Mouse (Mus musculus): Measurements from ENCODE around the gene Yeats2.

Yeats2 gene

DNA sequence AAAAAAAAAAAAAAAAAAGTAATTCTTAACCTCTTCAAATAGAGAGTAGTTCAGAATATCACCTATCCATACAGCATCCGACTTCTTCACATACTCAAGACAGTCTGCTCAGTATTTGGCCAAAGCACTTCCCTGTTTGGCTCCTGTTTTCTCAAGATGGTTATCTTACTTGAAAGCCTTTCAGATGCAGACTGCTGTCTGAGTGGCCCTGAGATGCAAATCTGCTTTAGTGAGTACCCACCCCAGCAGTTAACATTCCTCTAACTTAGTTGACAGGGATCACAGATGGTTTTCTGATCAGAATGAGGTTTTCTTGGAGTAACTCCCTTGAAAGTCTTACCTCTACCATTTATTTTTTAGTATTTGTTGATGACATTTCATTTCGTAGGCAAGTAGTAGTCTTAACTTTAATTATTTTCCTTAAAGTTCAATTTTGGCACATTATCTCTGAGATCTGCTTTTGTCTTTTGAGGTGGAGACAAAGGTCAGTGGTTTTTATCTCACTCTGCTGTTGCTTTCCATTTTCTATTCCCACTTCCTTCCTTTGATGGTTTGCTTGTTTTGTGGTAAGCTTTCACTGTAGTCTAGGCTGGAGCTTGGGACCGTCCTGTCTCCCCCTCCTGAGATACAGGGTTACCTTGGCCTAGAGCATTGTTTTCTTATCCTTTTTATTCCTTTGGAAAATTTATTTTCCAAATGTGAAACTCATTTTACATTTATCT lies 50.5 kb downstream of the Yeats2 start:
- DNase-seq (ENCODE audit: low read depth): peak; percentile 90

DNA sequence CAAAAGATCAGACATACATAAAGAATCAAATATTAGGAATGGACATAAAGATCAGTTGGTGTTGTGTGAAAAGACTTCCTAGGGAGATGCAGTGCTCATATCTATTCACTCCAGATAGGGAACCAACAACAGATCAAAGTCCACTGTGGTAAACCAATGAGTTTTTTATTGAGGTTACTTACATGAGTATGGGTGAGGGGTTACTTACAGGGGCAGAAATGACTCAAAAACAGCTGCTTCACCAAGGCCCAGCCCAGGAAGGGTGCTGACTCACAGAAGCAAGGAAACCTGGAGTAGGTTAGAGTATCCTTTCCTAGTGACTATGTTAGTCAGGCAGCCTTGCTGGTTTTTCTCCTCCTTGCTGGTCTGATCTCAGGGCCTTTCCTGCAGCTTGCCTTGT lies 51.2 kb downstream of the Yeats2 start:
- peak; percentile 98 for DNase-seq (ENCODE audit: low read depth)

- DNase-seq (ENCODE audit: low read depth): peak; percentile 67
Measured at GRCm38 (mm10) chr16:20195546-20195945, 54.7 kb downstream of the Yeats2 start.

DNA sequence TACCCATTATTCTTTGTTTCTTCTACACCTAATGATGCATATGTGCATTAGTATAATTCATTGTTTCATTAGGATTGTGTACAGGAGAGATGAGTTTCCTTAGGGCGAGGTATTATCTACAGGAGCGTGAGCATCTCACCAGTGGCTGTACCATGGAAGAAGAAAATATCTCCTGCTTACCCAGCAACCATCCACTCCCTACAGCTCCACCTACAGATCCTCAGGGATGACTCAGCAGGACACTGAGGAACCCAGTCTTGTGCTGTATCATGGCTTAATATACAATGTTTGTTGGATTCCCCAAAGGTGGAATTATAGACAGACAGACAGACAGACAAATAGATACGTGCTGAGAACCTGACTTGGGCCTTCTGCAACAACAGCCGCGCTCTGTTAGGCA lies 56.1 kb downstream of the Yeats2 start:
- DNase-seq (ENCODE audit: low read depth): no peak

DNA sequence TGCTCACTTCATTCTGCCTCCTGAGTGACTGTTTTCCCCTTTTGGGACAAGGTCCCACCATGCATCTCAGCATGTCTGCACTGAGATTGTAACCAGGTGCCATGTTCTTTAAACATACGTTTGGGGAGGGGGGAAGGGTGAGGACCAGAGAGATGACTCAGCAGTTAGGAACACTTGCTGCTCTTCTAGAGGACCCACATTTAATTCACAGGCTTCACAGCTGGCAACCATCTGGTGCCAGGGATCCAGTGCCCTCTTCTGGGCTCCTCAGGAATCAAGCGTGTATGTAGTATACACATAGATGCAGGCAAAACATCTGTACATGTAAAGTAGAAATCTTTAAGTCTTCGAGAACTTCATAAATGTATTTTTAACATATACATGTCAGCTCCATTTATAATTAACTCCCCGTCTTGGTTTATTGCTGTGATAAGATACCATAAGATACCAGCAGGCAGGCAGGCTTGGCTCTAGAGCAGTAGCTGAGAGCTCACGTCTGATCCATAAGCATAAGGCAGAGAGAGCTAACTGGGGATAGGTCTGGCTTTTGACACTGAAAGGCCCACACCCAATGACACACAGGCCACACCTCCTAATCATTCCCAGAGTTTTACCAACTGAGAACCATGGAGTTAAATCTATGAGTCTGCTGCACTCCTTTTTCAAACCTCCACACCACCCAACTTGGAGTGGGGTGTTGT lies 58.8 kb downstream of the Yeats2 start:
- peak; percentile 52 for DNase-seq (ENCODE audit: low read depth)

GRCm38 (mm10) chr16:20213591-20214226 lies 72.8 kb downstream of the Yeats2 start:
- peak; percentile 78 for DNase-seq (ENCODE audit: low read depth)

DNA sequence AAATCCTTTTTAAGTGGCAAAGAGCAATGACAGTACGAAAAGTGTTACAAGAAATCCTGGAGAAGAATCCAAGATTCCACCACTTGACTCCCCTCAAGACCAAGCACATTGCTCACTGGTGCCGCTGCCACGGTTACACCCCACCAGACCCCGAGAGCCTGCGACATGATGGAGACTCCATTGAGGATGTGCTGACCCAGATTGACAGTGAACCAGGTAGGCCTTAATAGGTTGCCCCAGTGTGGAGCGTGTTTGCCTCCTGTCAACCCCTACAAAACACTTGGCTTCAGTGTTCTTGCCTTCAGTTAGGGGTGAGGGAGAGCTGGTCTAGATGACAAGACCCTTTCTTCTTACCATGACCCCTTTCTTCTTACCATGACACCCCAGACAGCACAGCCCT lies 81.9 kb downstream of the Yeats2 start:
- no peak for DNase-seq (ENCODE audit: low read depth)

- DNase-seq (ENCODE audit: low read depth): no peak
Measured at GRCm38 (mm10) chr16:20226676-20227075, 85.8 kb downstream of the Yeats2 start.

DNA sequence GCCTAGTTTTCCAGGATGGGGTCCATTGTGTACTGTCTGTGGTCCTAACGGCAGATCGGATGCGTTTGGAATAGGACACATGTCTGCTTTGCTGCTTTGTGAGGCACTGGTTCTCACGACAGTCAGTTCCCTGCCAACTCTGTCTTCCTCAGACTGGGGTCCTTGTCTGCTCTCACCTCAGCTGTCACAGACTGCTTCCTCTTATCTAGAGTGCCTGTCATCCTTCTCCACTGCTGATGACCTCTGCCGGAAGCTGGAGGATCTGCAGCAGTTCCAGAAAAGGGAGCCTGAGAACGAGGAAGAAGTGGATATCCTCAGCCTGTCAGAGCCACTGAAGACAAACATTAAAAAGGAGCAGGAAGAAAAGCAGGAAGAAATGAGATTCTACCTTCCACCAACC lies 86.6 kb downstream of the Yeats2 start:
- no peak for DNase-seq (ENCODE audit: low read depth)

- no peak for DNase-seq (ENCODE audit: low read depth)
Measured at GRCm38 (mm10) chr16:20228167-20228566, 87.3 kb downstream of the Yeats2 start.

GRCm38 (mm10) chr16:20234406-20234805 lies 93.5 kb downstream of the Yeats2 start:
- DNase-seq (ENCODE audit: low read depth): no peak

DNA sequence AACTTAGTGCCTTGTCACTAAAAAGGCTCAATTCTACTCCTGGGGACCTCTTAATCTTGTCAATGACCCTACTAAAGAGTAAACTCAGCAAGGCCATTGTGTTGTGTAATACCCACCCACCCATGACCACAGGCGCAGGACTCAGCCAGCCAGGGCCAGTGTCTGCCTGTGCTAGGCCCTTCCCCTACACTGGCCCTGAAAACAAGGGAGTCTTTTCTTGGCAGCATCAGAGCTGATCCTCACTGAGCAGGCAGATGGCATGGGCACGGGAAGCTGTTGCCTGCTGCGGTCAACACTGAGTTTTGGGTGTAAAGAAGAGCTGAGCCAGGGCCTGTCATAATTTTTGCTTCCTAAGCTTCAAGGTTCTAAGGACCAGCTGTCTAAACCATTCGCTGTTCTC lies 96.6 kb downstream of the Yeats2 start:
- no peak for DNase-seq (ENCODE audit: low read depth)

DNA sequence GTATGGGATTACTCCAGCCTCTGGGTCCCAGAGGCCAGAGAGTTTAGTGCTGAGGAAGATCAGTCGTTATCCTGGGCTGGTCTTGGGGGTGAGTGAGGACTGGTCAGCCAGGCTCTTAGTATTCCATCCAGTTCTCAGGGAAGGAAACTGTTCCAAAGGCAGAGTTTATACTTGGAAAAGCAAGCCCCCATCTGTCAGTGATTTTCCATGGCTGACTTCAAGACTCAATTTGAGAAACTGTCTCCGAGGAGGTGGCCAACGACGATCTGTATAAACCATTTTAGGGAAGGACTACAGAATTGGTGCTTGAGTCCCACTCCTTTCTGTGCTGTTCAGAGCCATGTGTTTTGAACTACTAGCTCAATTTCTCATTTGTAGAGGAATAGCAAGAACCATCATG lies 97.8 kb downstream of the Yeats2 start:
- DNase-seq (ENCODE audit: low read depth): no peak

- DNase-seq (ENCODE audit: low read depth): no peak
Measured at GRCm38 (mm10) chr16:20240468-20241414, 99.9 kb downstream of the Yeats2 start, which contains the start of gene Map6d1. Gene Map6d1, minus strand, starts transcription at chr16:20241358.

DNA sequence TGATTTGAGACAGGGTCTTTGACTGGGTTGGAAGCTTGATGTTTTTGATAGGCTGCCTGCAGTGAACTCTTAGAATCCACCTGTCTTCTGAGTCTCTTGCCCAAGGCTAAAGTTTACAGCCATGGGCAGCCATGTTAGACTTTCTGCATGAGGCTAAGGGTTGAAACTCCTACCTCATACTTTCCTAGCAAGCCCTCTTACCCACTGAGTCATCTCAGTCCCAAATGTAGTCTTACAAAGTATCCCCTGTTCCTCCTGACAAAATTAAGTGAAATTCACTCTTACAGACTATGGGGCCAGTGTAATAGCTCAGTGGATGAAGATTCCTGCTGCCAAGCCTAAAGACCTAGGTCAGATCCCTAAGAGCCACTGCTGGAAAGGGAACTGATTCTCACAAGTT lies 106.2 kb downstream of the Yeats2 start:
- no peak for DNase-seq (ENCODE audit: low read depth)

DNA sequence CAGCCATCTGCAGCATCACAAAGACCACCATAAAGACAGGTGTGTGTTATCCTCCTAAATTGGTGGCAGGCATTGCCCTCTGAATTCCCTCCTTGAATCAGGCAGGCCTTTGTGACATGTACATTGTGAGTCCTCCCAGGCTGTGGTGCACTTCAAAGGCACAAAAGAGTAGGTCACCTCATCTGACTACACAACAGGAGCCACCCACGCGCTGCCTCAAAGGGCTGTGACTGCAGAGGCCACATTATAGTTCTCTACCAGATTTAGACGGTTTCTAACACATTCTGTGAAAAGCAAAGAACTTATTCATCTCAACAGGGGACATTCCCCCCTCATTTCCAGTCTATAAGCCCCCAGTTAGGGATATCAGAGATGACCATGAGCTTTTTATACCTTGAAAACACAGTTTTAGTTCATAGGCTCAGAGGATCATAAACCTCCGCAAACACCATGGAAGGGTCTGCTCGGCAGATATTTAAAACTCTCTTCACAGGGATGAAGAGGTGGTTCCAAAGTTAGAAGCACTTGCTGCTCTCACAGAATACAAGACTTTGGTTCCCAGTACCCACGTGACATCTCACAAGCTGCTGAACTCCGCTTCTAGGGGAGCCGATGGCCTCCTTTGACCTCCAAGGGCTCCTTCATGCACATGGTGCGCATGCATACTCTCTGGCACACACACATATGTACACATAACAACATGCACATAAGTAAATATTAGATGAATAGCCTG lies 107.7 kb downstream of the Yeats2 start:
- DNase-seq (ENCODE audit: low read depth): no peak

DNA sequence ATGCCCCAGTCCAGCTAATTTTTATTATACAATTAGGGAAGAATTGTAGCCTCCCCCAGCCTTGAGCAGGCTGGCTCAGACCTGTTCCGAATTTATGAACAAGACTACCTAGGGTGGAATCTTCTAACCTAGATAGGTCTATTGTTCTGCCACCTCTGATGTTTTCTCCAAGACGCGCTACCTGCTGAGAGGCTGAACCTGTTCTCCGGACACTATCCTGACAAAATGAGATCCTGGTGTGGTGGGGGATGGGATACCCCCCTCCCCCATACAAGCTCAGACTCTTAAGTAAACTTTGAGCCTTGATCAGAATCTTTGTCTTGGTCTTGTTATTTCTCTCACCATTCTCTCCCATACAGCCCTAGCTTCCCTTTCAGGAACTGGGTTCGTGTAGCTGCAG lies 117.1 kb downstream of the Yeats2 start:
- no peak for DNase-seq (ENCODE audit: low read depth)

GRCm38 (mm10) chr16:20265089-20265488 lies 124.2 kb downstream of the Yeats2 start:
- DNase-seq (ENCODE audit: low read depth): peak; percentile 54

DNA sequence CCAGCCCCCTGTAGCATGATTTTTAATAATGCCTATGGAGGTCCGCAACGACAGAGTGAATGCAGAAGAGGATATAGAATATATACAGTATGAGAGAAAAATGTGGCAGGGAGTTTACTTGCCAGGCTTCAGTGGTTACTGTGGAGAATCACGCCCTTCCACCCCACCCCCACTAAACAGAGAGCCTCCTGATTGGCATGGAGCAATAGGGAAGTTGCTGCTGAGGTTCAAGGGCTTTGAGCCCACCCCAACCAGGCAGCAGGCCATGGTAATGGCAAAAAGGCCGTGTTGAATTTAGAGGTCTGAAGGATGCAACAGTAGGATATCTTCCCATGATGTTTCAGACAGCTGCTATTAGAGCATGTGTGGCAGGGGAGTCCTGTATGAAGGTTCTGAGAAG lies 130.5 kb downstream of the Yeats2 start:
- DNase-seq (ENCODE audit: low read depth): no peak

- DNase-seq (ENCODE audit: low read depth): no peak
Measured at GRCm38 (mm10) chr16:20272994-20273393, 132.1 kb downstream of the Yeats2 start.

DNA sequence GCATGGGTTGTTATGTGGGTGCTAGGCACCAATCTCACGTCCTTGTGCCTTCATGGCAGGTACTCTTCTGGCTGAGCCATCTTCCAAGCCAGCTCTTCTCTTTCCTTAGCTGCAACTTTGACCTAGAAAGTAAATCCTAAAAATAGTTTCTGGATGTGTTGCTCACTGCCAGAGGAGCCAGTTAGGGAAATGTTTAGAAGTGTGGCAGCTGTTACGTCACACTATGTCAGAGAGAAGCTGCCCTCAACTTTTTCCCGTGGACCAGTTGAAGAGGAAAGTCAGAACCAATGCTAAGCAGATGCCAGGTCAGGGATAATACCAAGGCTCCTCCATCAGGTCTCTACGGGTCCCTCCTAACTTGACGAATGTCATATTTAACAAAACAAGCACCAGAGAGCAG lies 138.5 kb downstream of the Yeats2 start:
- DNase-seq (ENCODE audit: low read depth): no peak
